Mouse (Mus musculus) midbrain, embryonic 10.5 days (tissue): Measurements from ENCODE around the gene Abi3bp. TPM values are rescaled to one million over a fixed set of nuclear protein-coding genes. Genes with fewer than 3 reads are reported as not detected.
A peak's percentile ranks its signal among the peaks of the same experiment; 100 is the strongest.

ENCODE experiments used
- DNase-seq: peaks from one replicate; pipeline ENCODE4 v3.0.0-alpha.2; 2017; ENCODE audit warnings: low spot score
- H3K27ac ChIP-seq: fragments of 300-500 bp; sonication (generic); replicated peaks from 2 replicates; pipeline ENCODE4 v1.5.1; 2016; ENCODE audit warnings: mild to moderate bottlenecking
- H3K27me3 ChIP-seq: fragments of 300-500 bp; sonication (generic); 2 replicates; pipeline ENCODE4 v1.6.1; 2016; ENCODE audit warnings: low read depth, mild to moderate bottlenecking; ENCODE audit not compliant: poor library complexity, severe bottlenecking
- H3K36me3 ChIP-seq: fragments of 300-500 bp; sonication (generic); 2 replicates; pipeline ENCODE4 v1.6.1; 2016; ENCODE audit warnings: mild to moderate bottlenecking, moderate library complexity
- H3K4me1 ChIP-seq: fragments of 300-500 bp; sonication (generic); 2 replicates; pipeline ENCODE4 v1.6.1; 2016
- H3K4me3 ChIP-seq: fragments of 300-500 bp; sonication (generic); 2 replicates; pipeline ENCODE4 v1.5.1; 2016; ENCODE audit warnings: mild to moderate bottlenecking, moderate library complexity
- H3K9me3 ChIP-seq: fragments of 300-500 bp; sonication (generic); replicated peaks from 2 replicates; pipeline ENCODE4 v1.6.1; 2016; ENCODE audit warnings: mild to moderate bottlenecking
- WGBS: fragments of 180-500 bp; shearing (Covaris S2); methylation state at CpG from one replicate; pipeline ENCODE4 v1.1.7; 2016; 5-methylcytosine and 5-hydroxymethylcytosine counted together
- polyA plus RNA-seq: library from polyadenylated mRNA; unstranded; fragments of >200 nt; fragmentation: Nextera tagmentation; extraction: Ambion mirVana; gene quantifications from 2 replicates; pipeline ENCODE4 v1.2.1, GENCODE M21; 2016

The Abi3bp gene
- polyA plus RNA-seq, 1 experiment from 2014 or later, result 0.15 TPM

- WGBS, result 73% methylated on average over 5 of the region's 5 CpGs
These were observed 191.8 kb downstream of the Abi3bp start for GRCm38 (mm10) chr16:56669520-56669919.

GRCm38 (mm10) chr16:56670941-56671340 is 193.3 kb downstream of the Abi3bp start:
- Histone ChIP-seq H3K9me3 (no peaks in the 10 kb centered on the region), H3K27ac (no peak overlapping the region), H3K4me1 (peaks cover 4% of the 10 kb centered on the region; the same call in 1 of the 2 replicates), H3K4me3 (no peak overlapping the region), H3K36me3 (no peaks in the 10 kb centered on the region), H3K27me3 (no peaks in the 10 kb centered on the region)
- 88% methylated on average over 8 of the region's 8 CpGs for WGBS
- no peak for DNase-seq

More at GRCm38 (mm10) chr16:56669520-56669919, 191.8 kb downstream of the Abi3bp start:
- no peaks in the 10 kb centered on the region for H3K27me3 ChIP-seq
- no peak overlapping the region for H3K27ac ChIP-seq
- DNase-seq, result no peak
- peaks cover 4% of the 10 kb centered on the region; the same call in 1 of the 2 replicates for H3K4me1 ChIP-seq
- H3K4me3 ChIP-seq, result no peak overlapping the region
- H3K36me3 ChIP-seq, result no peaks in the 10 kb centered on the region
- no peaks in the 10 kb centered on the region for H3K9me3 ChIP-seq

DNA sequence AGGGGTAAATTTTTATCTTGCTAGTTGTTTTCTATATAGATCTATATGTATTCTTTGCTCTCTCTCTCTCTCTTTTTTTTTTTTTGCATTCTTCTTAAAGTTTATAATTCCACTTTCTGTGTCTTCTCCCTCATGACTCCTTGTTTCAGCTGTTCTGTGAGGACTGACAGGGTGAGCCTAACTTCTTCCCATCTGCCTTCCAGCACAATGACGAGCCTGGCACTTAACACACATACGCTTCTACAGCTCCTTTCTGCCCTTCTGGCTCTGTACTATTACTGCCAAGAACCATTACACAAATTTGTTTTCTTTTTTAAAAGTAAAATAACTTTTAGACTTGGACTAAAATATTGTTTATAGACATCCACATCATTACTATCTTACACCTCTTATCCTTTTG is 195.7 kb downstream of the Abi3bp start:
- no peaks in the 10 kb centered on the region for H3K9me3 ChIP-seq
- 90% methylated on average over 2 of the region's 2 CpGs for WGBS
- no peak for DNase-seq

GRCm38 (mm10) chr16:56677146-56677545 is 199.5 kb downstream of the Abi3bp start:
- Histone ChIP-seq H3K27me3 (no peaks in the 10 kb centered on the region), H3K4me1 (peaks cover 6% of the 10 kb centered on the region), H3K27ac (no peak overlapping the region), H3K36me3 (no peaks in the 10 kb centered on the region), H3K9me3 (no peaks in the 10 kb centered on the region), H3K4me3 (no peak overlapping the region)
- DNase-seq, result no peak
- WGBS, result 85% methylated on average over 4 of the region's 4 CpGs

More for the DNA sequence above, 195.7 kb downstream of the Abi3bp start:
- Histone ChIP-seq H3K36me3 (no peaks in the 10 kb centered on the region), H3K27ac (no peak overlapping the region), H3K4me3 (no peak overlapping the region), H3K4me1 (peaks cover 4% of the 10 kb centered on the region; the same call in 1 of the 2 replicates), H3K27me3 (no peaks in the 10 kb centered on the region)

GRCm38 (mm10) chr16:56681010-56681645 is 203.4 kb downstream of the Abi3bp start:
- WGBS, result 79% methylated on average over 8 of the region's 8 CpGs
- Histone ChIP-seq H3K4me1 (peaks cover 5% of the 10 kb centered on the region; the same call in 1 of the 2 replicates), H3K4me3 (no peak overlapping the region), H3K36me3 (peaks cover 25% of the 10 kb centered on the region), H3K27me3 (no peaks in the 10 kb centered on the region), H3K27ac (peak overlapping the region; percentile 42; the same call in 1 of the 2 replicates), H3K9me3 (no peaks in the 10 kb centered on the region)
- DNase-seq, result no peak

DNA sequence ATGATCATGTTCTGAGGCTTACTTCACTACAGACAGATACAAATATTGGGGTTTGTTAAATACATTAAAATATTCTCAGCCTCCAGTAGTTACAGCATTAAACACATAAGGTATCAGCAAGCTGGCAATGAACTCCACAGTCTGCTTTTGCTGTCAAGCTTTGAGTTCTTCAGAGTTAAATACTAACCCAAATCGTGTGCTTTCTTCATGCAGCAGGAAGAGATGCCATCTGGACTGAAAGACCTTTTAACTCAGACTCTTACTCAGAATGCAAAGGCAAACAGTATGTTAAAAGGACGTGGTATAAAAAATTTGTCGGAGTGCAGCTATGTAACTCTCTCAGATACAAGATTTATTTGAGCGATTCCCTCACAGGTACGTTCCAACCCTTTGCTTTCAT is 209.1 kb downstream of the Abi3bp start:
- WGBS, result 95% methylated on average over 5 of the region's 5 CpGs
- no peaks in the 10 kb centered on the region for H3K27me3 ChIP-seq

GRCm38 (mm10) chr16:56690715-56691114 is 213.0 kb downstream of the Abi3bp start:
- no peak overlapping the region for H3K27ac ChIP-seq
- H3K4me1 ChIP-seq, result no peaks in the 10 kb centered on the region
- no peak for DNase-seq
- no peak overlapping the region for H3K4me3 ChIP-seq
- WGBS, result 95% methylated on average over 7 of the region's 7 CpGs
- no peaks in the 10 kb centered on the region for H3K27me3 ChIP-seq
- no peaks in the 10 kb centered on the region for H3K9me3 ChIP-seq
- peaks cover 94% of the 10 kb centered on the region for H3K36me3 ChIP-seq

More for the DNA sequence above, 209.1 kb downstream of the Abi3bp start:
- peaks cover 78% of the 10 kb centered on the region for H3K36me3 ChIP-seq
- H3K9me3 ChIP-seq, result no peaks in the 10 kb centered on the region
- no peak for DNase-seq
- H3K4me3 ChIP-seq, result no peak overlapping the region
- H3K27ac ChIP-seq, result no peak overlapping the region
- H3K4me1 ChIP-seq, result no peaks in the 10 kb centered on the region

DNA sequence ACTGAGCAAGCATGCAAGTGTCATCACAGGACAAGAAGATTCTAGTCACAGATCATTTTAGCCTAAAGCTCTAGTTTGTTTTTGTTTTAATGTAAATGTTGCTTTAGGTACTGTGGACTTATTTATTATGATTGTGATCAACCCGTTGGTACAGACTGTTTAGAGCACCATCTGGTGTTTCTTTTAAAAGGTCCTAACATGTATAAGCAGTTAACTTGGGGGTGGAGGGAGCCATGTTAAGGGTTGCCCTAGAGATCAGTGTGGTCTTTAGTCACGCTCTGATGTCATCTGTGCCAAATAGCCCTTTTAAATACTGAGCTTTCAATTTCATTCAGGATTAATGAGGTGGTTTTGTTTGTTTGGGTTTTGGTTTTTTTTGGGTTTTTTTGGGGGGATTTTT is 218.8 kb downstream of the Abi3bp start:
- no peak for DNase-seq
- Histone ChIP-seq H3K36me3 (peaks cover 91% of the 10 kb centered on the region), H3K9me3 (no peaks in the 10 kb centered on the region), H3K27me3 (no peaks in the 10 kb centered on the region), H3K4me1 (no peaks in the 10 kb centered on the region), H3K4me3 (no peak overlapping the region), H3K27ac (no peak overlapping the region)
- WGBS, result 89% methylated on average over 2 of the region's 2 CpGs

GRCm38 (mm10) chr16:56700898-56701297 is 223.2 kb downstream of the Abi3bp start:
- Histone ChIP-seq H3K27ac (no peak overlapping the region), H3K4me3 (no peak overlapping the region), H3K4me1 (no peaks in the 10 kb centered on the region), H3K9me3 (no peaks in the 10 kb centered on the region), H3K27me3 (no peaks in the 10 kb centered on the region), H3K36me3 (peaks cover 83% of the 10 kb centered on the region)
- WGBS, result 94% methylated on average over 3 of the region's 3 CpGs
- DNase-seq, result no peak

GRCm38 (mm10) chr16:56705731-56706130 is 228.1 kb downstream of the Abi3bp start:
- Histone ChIP-seq H3K36me3 (peaks cover 88% of the 10 kb centered on the region), H3K4me3 (no peak overlapping the region), H3K27ac (no peak overlapping the region), H3K4me1 (no peaks in the 10 kb centered on the region), H3K9me3 (no peaks in the 10 kb centered on the region), H3K27me3 (no peaks in the 10 kb centered on the region)
- DNase-seq, result no peak
- WGBS, result 91% methylated on average over 3 of the region's 3 CpGs

GRCm38 (mm10) chr16:56710071-56710470 is 232.4 kb downstream of the Abi3bp start:
- DNase-seq, result no peak

DNA sequence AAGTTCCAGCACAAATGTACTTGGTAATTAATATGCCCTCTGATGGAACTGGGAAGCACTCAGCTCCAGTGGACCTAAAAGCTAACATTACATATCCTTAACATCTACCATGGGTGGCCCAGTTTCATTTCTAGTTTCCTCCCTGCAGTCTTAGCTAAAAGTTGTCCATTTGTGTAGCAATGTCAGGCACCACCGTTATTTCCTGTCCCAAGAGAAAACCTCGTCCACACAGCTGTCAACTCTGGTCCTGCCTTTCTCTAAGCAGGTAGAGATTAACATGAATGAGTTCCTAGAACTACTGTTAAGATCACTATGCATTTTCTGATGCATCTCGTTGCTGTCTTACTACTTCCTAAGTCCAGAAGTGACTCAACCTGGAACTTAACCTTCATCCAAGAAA is 237.9 kb downstream of the Abi3bp start:
- Histone ChIP-seq H3K4me3 (peak overlapping the region; percentile 92), H3K4me1 (peaks cover 18% of the 10 kb centered on the region), H3K9me3 (no peaks in the 10 kb centered on the region), H3K27me3 (no peaks in the 10 kb centered on the region), H3K36me3 (peaks cover 28% of the 10 kb centered on the region), H3K27ac (no peak overlapping the region; the same call in 1 of the 2 replicates)
- WGBS, result 83% methylated on average over 3 of the region's 3 CpGs
- DNase-seq, result no peak

More at GRCm38 (mm10) chr16:56710071-56710470, 232.4 kb downstream of the Abi3bp start:
- Histone ChIP-seq H3K27ac (no peak overlapping the region), H3K36me3 (peaks cover 78% of the 10 kb centered on the region), H3K4me1 (no peaks in the 10 kb centered on the region), H3K4me3 (no peak overlapping the region), H3K27me3 (no peaks in the 10 kb centered on the region), H3K9me3 (no peaks in the 10 kb centered on the region)
- WGBS, result 96% methylated on average over 3 of the region's 3 CpGs

GRCm38 (mm10) chr16:56716557-56717179 is 239.0 kb downstream of the Abi3bp start:
- peak overlapping the region; percentile 92 for H3K4me3 ChIP-seq
- no peaks in the 10 kb centered on the region for H3K27me3 ChIP-seq
- peaks cover 18% of the 10 kb centered on the region for H3K36me3 ChIP-seq
- WGBS, result under 1% methylated on average over 32 of the region's 38 CpGs
- no peak for DNase-seq
- H3K4me1 ChIP-seq, result peaks cover 18% of the 10 kb centered on the region
- peak overlapping the region; percentile 98 for H3K27ac ChIP-seq
- no peaks in the 10 kb centered on the region for H3K9me3 ChIP-seq
